Mouse (Mus musculus) spleen, adult 2 months (tissue): Measurements from ENCODE around the gene Ssx2ip.

Experiments
- CTCF ChIP-seq: fragments of 200-500 bp; IDR thresholded peaks from 2 replicates; pipeline ENCODE4 v1.5.1; 2011; ENCODE audit warnings: mild to moderate bottlenecking, inconsistent platforms; ENCODE audit not compliant: insufficient read depth, insufficient read length, insufficient replicate concordance; ENCODE audit errors: extremely low read depth
- POLR2A ChIP-seq: fragments of 200-500 bp; IDR thresholded peaks from 2 replicates; pipeline ENCODE4 v1.6.1; 2011; ENCODE audit warnings: low read depth, low read length, inconsistent platforms

- TF ChIP-seq CTCF (no peak), POLR2A (no peak)
Observed at GRCm38 (mm10) chr3:146410114-146410513, 5.7 kb downstream of the Ssx2ip start.
